Mouse (Mus musculus) erythroblast, embryonic 14.5 days (primary cell): ENCODE results near the gene Rnf11.

ENCODE experiments used
- GATA1 ChIP-seq: IDR thresholded peaks from 2 replicates; pipeline ENCODE4 v1.6.1; 2012; ENCODE audit warnings: low read length, inconsistent platforms, mixed read lengths
- TAL1 ChIP-seq: IDR thresholded peaks from 3 replicates; pipeline ENCODE4 v1.6.1; 2012; ENCODE audit warnings: low read length, inconsistent platforms, mixed read lengths

GRCm38 (mm10) chr4:109482701-109483100, 1.8 kb downstream of the Rnf11 start:
- TF ChIP-seq GATA1 (no peak), TAL1 (no peak)
